8 mouse cellular contexts compared by ENCODE assay signal in genomic region chr6:49236331-49236730, GRCm38 (mm10). TPM values are rescaled to one million over a fixed set of nuclear protein-coding genes. Genes with fewer than 3 reads are reported as not detected.
A peak's percentile ranks its signal among the peaks of the same experiment; 100 is the strongest.
DNase-seq lines count a peak whose midpoint lies in the region; ATAC-seq lines count a peak whose summit lies in the region.

No protein-coding gene starts in this region.

- ATAC-seq in activated CD4-positive, CD25-positive, alpha-beta regulatory T cell, adult 4 months = peak; percentile 100
- peak; percentile 100 for ATAC-seq in inflammation-experienced regulatory T-cells, adult 6 months
- peak; percentile 100 for ATAC-seq in megakaryocyte, adult 5-6 weeks (ENCODE audit: poor library complexity, severe bottlenecking)

- peak; percentile 86 for DNase-seq in embryo, embryonic 11 days
- DNase-seq in gastrocnemius, postnatal 25 days = peak; percentile 97
- DNase-seq in left cerebral cortex, adult 8-10 months (ENCODE audit: low spot score in 2 of 2) = peak; percentile 96 to 100
- peak; percentile 100 for DNase-seq in right cerebral cortex, adult 2 months (ENCODE audit: low spot score in 2 of 2)
- peak; percentile 100 for DNase-seq in urinary bladder, postnatal 14 days (ENCODE audit: low spot score)

RNA-seq across cellular contexts. Expression of gene Igf2bp3, which starts 21.6 kb away (rescaled TPM):
- 1 to 10 TPM; 2.5 to 4.6 TPM for polyA plus RNA-seq in activated CD4-positive, CD25-positive, alpha-beta regulatory T cell, adult 4 months (2017; shearing (Covaris generic))
- under 1 TPM; 0.15 to 0.29 TPM for total RNA-seq in gastrocnemius, postnatal 25 days (2021)
- 1 to 10 TPM; 4.6 to 5.2 (median 5.1) TPM for polyA plus RNA-seq in inflammation-experienced regulatory T-cells, adult 6 months (2017; shearing (Covaris generic))
- total RNA-seq in left cerebral cortex, adult 8-10 months (2022) = not detected
- 0.02 and 0.05 TPM in 2 replicates for total RNA-seq in megakaryocyte, adult 5-6 weeks (2015)
- total RNA-seq in megakaryocyte, adult 5-6 weeks (2017) = not detected in 2 replicates

RNA-seq across cellular contexts. Expression of gene Tra2a, which starts 27.5 kb away (rescaled TPM):
- polyA plus RNA-seq in activated CD4-positive, CD25-positive, alpha-beta regulatory T cell, adult 4 months (2017; shearing (Covaris generic)) = 10 to 100 TPM; 29.2 to 30.3 TPM
- total RNA-seq in gastrocnemius, postnatal 25 days (2021) = 10 to 100 TPM; 15.8 to 18.6 TPM
- 10 to 100 TPM; 30.2 to 49.2 (median 34.7) TPM for polyA plus RNA-seq in inflammation-experienced regulatory T-cells, adult 6 months (2017; shearing (Covaris generic))
- total RNA-seq in left cerebral cortex, adult 8-10 months (2022) = 10 to 100 TPM; 45.2 to 57.3 (median 55.6) TPM
- total RNA-seq in megakaryocyte, adult 5-6 weeks (2015) = 124 and 144 TPM in 2 replicates
- total RNA-seq in megakaryocyte, adult 5-6 weeks (2017) = 98.9 and 106 TPM in 2 replicates

Comparison
In these comparisons a context has a peak if more than half of its experiments do, and no peak if none do; other contexts are left out.
1. Peak in every context shown above with its lines: DNase-seq and ATAC-seq.